Mouse (Mus musculus) inflammation-experienced regulatory T-cells, adult 16 weeks (primary cell): ENCODE data around the gene Spin2e. TPM values are rescaled to one million over a fixed set of nuclear protein-coding genes. Genes with fewer than 3 reads are reported as not detected.

ENCODE experiments used
- polyA plus RNA-seq: library from polyadenylated mRNA; unstranded; fragments of 100-300 nt; shearing (Covaris generic); gene quantifications from one replicate; pipeline ENCODE4 v1.2.1, GENCODE M21; 2017

Spin2e gene
- polyA plus RNA-seq, result not detected

GRCm38 (mm10) chrX:31618820-31619219 lies at the start of gene Spin2e:
Gene Spin2e, minus strand, starts transcription at chrX:31618920.

GRCm38 (mm10) chrX:31574183-31574582 lies 44.5 kb downstream of the Spin2e start, which contains the start of gene Gm21883:
Gene Gm21883, minus strand, starts transcription at chrX:31574283.

Other genes with a start within 250 kb of the Spin2e start
- gene Btbd35f19, start 235.0 kb downstream of the Spin2e start, polyA plus RNA-seq, result not detected
- gene Gm21883, start 44.6 kb downstream of the Spin2e start, polyA plus RNA-seq, result not detected
- gene Btbd35f25, start 98.2 kb upstream of the Spin2e start, polyA plus RNA-seq, result not detected